Mouse (Mus musculus) testis, adult 2 months (tissue): ENCODE data around the gene Hyal3.

Source experiments
- CTCF ChIP-seq: fragments of 200-500 bp; IDR thresholded peaks from 2 replicates; pipeline ENCODE4 v1.5.1; 2012; ENCODE audit warnings: low read depth, mild to moderate bottlenecking, inconsistent platforms, low read length, moderate library complexity; ENCODE audit not compliant: control insufficient read depth, insufficient read depth, insufficient replicate concordance
- POLR2A ChIP-seq: fragments of 200-500 bp; IDR thresholded peaks from 2 replicates; pipeline ENCODE4 v1.6.1; 2012; ENCODE audit warnings: low read depth, mild to moderate bottlenecking, inconsistent platforms, low read length, moderate library complexity; ENCODE audit not compliant: control insufficient read depth

DNA sequence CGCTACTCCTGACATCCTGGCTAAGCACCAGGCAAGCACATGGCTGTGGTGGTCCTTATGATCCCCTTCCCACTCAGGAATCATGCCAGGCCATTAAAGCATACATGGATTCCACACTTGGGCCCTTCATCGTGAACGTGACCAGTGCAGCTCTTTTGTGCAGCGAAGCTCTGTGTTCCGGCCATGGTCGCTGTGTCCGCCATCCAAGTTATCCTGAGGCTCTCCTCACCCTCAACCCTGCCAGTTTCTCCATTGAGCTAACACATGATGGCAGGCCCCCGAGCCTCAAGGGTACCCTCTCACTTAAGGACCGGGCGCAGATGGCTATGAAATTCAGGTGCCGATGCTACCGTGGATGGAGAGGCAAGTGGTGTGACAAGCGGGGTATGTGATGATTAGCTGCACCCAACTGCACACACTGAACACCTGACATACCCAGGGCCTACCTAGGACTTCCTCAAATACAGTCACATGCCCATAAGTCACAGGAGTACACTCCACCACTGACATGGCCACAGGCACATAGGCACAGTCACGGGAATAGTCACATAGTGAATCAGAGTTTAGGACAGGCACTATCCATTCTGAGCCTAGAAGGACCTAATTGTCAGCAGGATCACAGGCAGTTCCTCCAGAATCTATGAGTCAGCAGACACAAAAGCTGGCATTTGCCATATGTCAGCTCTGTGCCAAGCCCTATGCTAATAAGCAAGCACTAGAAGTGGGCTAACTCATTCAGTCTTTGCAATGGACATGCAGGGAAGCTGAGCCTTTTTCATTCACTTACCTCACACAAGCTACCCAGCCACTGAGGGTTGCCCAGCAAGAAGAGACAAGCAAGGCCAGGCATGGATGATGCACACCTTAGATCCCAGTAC lies 1.4 kb upstream of the Hyal3 start:
- no peak for TF ChIP-seq POLR2A
- TF ChIP-seq CTCF: no peak
